Mouse (Mus musculus): ENCODE measurements around the gene Ehd1. TPM values are rescaled to one million over a fixed set of nuclear protein-coding genes. Genes with fewer than 3 reads are reported as not detected.
A peak's percentile ranks its signal among the peaks of the same experiment; 100 is the strongest.

Ehd1 gene
- polyA plus RNA-seq, 1 experiment from 2014 or later = 58.1 TPM

DNA sequence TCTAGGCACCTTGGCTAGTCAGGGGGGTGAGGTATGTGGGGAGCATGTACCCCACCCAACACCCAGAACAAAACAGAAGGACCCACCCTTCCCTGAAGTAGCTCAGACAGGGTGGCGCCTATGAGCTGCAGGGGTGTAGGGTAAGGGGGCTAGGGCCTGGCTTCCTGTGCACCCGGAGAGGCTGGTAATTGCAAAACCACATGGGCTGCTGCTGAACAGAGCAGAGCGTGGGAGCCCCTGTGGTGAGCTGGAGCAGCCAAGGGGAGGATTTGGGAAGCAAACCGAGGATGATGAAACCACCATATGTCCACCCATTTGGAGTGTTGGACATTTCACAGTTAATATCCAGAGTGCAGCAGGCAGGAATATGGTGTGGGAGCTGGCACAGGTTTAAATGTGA is 26.0 kb downstream of the Ehd1 start:
- DNase-seq (ENCODE audit: low spot score) (no peak), ATAC-seq (replicated peaks; ENCODE audit: insufficient number of reproducible peaks, low FRiP score, low TSS enrichment, low read depth) (no peak)
- H3K4me1 ChIP-seq (ENCODE audit: control insufficient read depth, insufficient read depth, low read length) = no peaks in the 10 kb centered on the region; the same call in 1 of the 2 replicates
- H3K27me3 ChIP-seq (ENCODE audit: control insufficient read depth, insufficient read depth, low read length) = no peaks in the 10 kb centered on the region
- H3K9me3 ChIP-seq (replicated peaks; ENCODE audit: control insufficient read depth, low read length) = no peaks in the 10 kb centered on the region
- peaks cover 7% of the 10 kb centered on the region for H3K36me3 ChIP-seq (replicated peaks; ENCODE audit: control insufficient read depth, insufficient read depth, low read depth, low read length)
- H3K4me3 ChIP-seq (ENCODE audit: low read depth, low read length) = no peak overlapping the region
- 50% methylated on average over 4 of the region's 4 CpGs for WGBS
- no peak overlapping the region for H3K4me2 ChIP-seq (ENCODE audit: low read depth, low read length)
- H3K9ac ChIP-seq (replicated peaks; ENCODE audit: low read length) = no peak overlapping the region
- no peak overlapping the region for H3K27ac ChIP-seq (replicated peaks; ENCODE audit: low read depth, low read length)

DNA sequence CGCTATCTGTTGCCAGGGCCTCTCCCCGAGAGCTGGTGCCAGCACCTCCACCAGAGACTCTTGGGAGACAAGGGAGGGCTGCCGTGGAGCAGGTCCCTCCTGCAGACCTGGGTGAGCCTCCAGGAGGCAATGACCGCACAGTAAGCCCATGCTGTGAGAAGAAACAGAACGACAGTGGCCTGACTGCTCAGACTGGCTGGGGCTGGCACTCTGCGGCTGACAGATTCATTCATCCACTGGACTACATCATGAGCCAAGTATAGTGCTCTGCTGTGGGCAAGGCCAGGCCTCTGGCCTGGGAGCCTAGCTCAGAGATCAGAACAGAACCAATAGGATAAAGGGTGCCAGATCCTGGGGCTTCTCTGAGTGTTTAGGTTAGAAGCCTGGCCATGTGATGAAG is 27.3 kb downstream of the Ehd1 start:
- H3K9ac ChIP-seq (replicated peaks; ENCODE audit: low read length) = no peak overlapping the region
- H3K27me3 ChIP-seq (ENCODE audit: control insufficient read depth, insufficient read depth, low read length) = no peaks in the 10 kb centered on the region
- no peak overlapping the region for H3K4me2 ChIP-seq (ENCODE audit: low read depth, low read length)
- DNase-seq (ENCODE audit: low spot score) = no peak
- 84% methylated on average over 6 of the region's 6 CpGs for WGBS
- no peak overlapping the region for H3K4me3 ChIP-seq (ENCODE audit: low read depth, low read length)
- H3K4me1 ChIP-seq (ENCODE audit: control insufficient read depth, insufficient read depth, low read length) = no peaks in the 10 kb centered on the region; the same call in 1 of the 2 replicates
- no peaks in the 10 kb centered on the region; the same call in none of the 2 replicates for H3K36me3 ChIP-seq (replicated peaks; ENCODE audit: control insufficient read depth, insufficient read depth, low read depth, low read length)
- no peak for ATAC-seq (replicated peaks; ENCODE audit: insufficient number of reproducible peaks, low FRiP score, low TSS enrichment, low read depth)
- no peaks in the 10 kb centered on the region for H3K9me3 ChIP-seq (replicated peaks; ENCODE audit: control insufficient read depth, low read length)
- no peak overlapping the region for H3K27ac ChIP-seq (replicated peaks; ENCODE audit: low read depth, low read length)

- no peaks in the 10 kb centered on the region; the same call in 1 of the 2 replicates for H3K36me3 ChIP-seq (replicated peaks; ENCODE audit: control insufficient read depth, insufficient read depth, low read depth, low read length)
- no peak overlapping the region for H3K4me3 ChIP-seq (ENCODE audit: low read depth, low read length)
- H3K27me3 ChIP-seq (ENCODE audit: control insufficient read depth, insufficient read depth, low read length) = no peaks in the 10 kb centered on the region
- no peaks in the 10 kb centered on the region for H3K9me3 ChIP-seq (replicated peaks; ENCODE audit: control insufficient read depth, low read length)
- H3K27ac ChIP-seq (replicated peaks; ENCODE audit: low read depth, low read length) = no peak overlapping the region
- DNase-seq (ENCODE audit: low spot score) = peak; percentile 91
- 19% methylated on average over 5 of the region's 5 CpGs for WGBS
- no peaks in the 10 kb centered on the region; the same call in 1 of the 2 replicates for H3K4me1 ChIP-seq (ENCODE audit: control insufficient read depth, insufficient read depth, low read length)
- no peak overlapping the region for H3K9ac ChIP-seq (replicated peaks; ENCODE audit: low read length)
- peak; percentile 70; the same call in 1 of the 2 replicates for ATAC-seq (replicated peaks; ENCODE audit: insufficient number of reproducible peaks, low FRiP score, low TSS enrichment, low read depth)
- no peak overlapping the region for H3K4me2 ChIP-seq (ENCODE audit: low read depth, low read length)
Observed at GRCm38 (mm10) chr19:6304787-6305516, 28.4 kb downstream of the Ehd1 start.

GRCm38 (mm10) chr19:6305517-6306115 is 29.1 kb downstream of the Ehd1 start:
- ATAC-seq (replicated peaks; ENCODE audit: insufficient number of reproducible peaks, low FRiP score, low TSS enrichment, low read depth) = no peak
- H3K36me3 ChIP-seq (replicated peaks; ENCODE audit: control insufficient read depth, insufficient read depth, low read depth, low read length) = no peaks in the 10 kb centered on the region
- no peaks in the 10 kb centered on the region; the same call in 1 of the 2 replicates for H3K4me1 ChIP-seq (ENCODE audit: control insufficient read depth, insufficient read depth, low read length)
- peak overlapping the region; percentile 73 for H3K4me3 ChIP-seq (ENCODE audit: low read depth, low read length)
- peak overlapping the region; percentile 81 for H3K4me2 ChIP-seq (ENCODE audit: low read depth, low read length)
- no peaks in the 10 kb centered on the region for H3K27me3 ChIP-seq (ENCODE audit: control insufficient read depth, insufficient read depth, low read length)
- H3K9me3 ChIP-seq (replicated peaks; ENCODE audit: control insufficient read depth, low read length) = no peaks in the 10 kb centered on the region
- peak overlapping the region; percentile 45 for H3K9ac ChIP-seq (replicated peaks; ENCODE audit: low read length)
- no peak overlapping the region for H3K27ac ChIP-seq (replicated peaks; ENCODE audit: low read depth, low read length)
- WGBS = 61% methylated on average over 8 of the region's 8 CpGs
- DNase-seq (ENCODE audit: low spot score) = no peak

DNA sequence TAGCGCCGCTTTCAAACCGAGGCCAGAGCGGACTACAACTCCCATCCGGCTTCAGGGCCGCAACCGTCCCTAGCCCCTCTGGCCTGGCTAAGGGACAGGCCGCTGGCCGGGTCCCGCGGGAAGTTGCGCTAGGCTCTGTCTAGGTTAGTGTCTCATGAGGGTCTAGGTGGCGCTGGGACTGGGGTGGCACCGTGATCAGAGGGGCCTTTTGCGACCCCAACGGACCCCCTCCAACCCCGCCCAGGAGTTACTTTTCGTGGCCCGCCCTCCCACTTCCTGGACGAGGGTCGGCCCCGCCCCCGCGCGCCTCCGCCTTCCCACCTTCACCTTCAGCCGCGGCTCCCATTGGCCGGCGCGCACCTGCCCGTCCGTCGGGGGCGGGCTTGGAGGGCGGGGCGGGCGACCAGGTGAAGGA is 29.6 kb downstream of the Ehd1 start, which contains the start of gene Cdc42bpg:
Cdc42bpg (plus strand) TSS at position 320 of the 415 bp plus-strand sequence.
- Histone ChIP-seq H3K9ac (replicated peaks; ENCODE audit: low read length) (peak within 1 kb of the TSS; percentile 45), H3K4me1 (ENCODE audit: control insufficient read depth, insufficient read depth, low read length) (no peaks in the 10 kb centered on the region; the same call in 1 of the 2 replicates), H3K36me3 (replicated peaks; ENCODE audit: control insufficient read depth, insufficient read depth, low read depth, low read length) (no peaks in the 10 kb centered on the region), H3K27ac (replicated peaks; ENCODE audit: low read depth, low read length) (no peak within 1 kb of the TSS), H3K27me3 (ENCODE audit: control insufficient read depth, insufficient read depth, low read length) (no peaks in the 10 kb centered on the region), H3K4me3 (ENCODE audit: low read depth, low read length) (peak within 1 kb of the TSS; percentile 73), H3K9me3 (replicated peaks; ENCODE audit: control insufficient read depth, low read length) (no peaks in the 10 kb centered on the region), H3K4me2 (ENCODE audit: low read depth, low read length) (peak within 1 kb of the TSS; percentile 81)
- ATAC-seq (replicated peaks; ENCODE audit: insufficient number of reproducible peaks, low FRiP score, low TSS enrichment, low read depth) (peak; percentile 58), DNase-seq (ENCODE audit: low spot score) (peak; percentile 88)
- 2% methylated on average over 31 of the region's 38 CpGs for WGBS

GRCm38 (mm10) chr19:6306586-6306985 is 30.1 kb downstream of the Ehd1 start:
- H3K4me2 ChIP-seq (ENCODE audit: low read depth, low read length) = peak overlapping the region; percentile 81
- no peaks in the 10 kb centered on the region for H3K36me3 ChIP-seq (replicated peaks; ENCODE audit: control insufficient read depth, insufficient read depth, low read depth, low read length)
- peak overlapping the region; percentile 45 for H3K9ac ChIP-seq (replicated peaks; ENCODE audit: low read length)
- peak overlapping the region; percentile 73 for H3K4me3 ChIP-seq (ENCODE audit: low read depth, low read length)
- H3K9me3 ChIP-seq (replicated peaks; ENCODE audit: control insufficient read depth, low read length) = no peaks in the 10 kb centered on the region
- no peaks in the 10 kb centered on the region; the same call in 1 of the 2 replicates for H3K4me1 ChIP-seq (ENCODE audit: control insufficient read depth, insufficient read depth, low read length)
- no peak overlapping the region for H3K27ac ChIP-seq (replicated peaks; ENCODE audit: low read depth, low read length)
- WGBS = under 1% methylated on average over 33 of the region's 34 CpGs
- no peaks in the 10 kb centered on the region for H3K27me3 ChIP-seq (ENCODE audit: control insufficient read depth, insufficient read depth, low read length)
- ATAC-seq (replicated peaks; ENCODE audit: insufficient number of reproducible peaks, low FRiP score, low TSS enrichment, low read depth) (peak; percentile 42), DNase-seq (ENCODE audit: low spot score) (peak; percentile 85)

DNA sequence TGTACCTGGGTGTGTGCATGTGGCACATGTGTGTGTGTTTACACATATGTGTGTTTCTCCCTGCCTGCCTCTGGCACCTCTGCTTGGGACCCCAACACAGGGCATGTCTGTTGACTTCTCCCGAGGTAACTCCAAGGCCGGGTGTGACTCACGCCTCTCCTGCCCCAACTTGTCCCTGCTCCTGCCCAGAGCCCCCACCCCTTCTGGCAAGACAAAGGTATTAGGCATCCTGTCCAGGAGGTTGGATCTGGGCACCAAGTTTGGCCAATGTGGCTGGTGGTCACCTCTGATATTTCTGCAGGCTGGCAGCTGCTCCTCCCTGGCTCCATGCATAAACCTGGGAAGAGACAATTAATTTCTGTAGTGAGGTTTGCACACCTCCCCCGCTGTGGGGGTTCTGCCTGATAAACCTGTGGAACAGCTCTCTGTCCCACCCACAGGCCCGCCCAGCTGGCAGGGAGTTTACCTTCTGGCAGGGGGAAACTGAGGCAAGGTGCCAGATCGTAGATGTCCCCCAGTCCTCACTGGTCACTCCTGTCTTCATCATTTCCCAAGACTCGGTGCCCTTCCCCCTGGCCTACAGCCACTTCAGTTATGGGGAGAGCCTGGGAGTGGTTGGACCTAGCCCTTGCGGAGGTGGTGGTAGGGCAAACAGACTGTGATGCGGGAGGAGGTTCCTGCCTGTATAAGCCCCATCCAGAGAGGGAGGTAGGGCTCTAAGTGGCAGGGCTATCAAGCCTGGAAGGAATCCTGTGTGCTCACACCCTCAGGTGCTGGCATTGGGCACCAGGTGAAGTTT is 31.4 kb downstream of the Ehd1 start:
- no peak for DNase-seq (ENCODE audit: low spot score)
- no peak overlapping the region for H3K9ac ChIP-seq (replicated peaks; ENCODE audit: low read length)

More for the DNA sequence above, 31.4 kb downstream of the Ehd1 start:
- Histone ChIP-seq H3K4me2 (ENCODE audit: low read depth, low read length) (no peak overlapping the region), H3K4me3 (ENCODE audit: low read depth, low read length) (no peak overlapping the region), H3K27me3 (ENCODE audit: control insufficient read depth, insufficient read depth, low read length) (no peaks in the 10 kb centered on the region), H3K9me3 (replicated peaks; ENCODE audit: control insufficient read depth, low read length) (no peaks in the 10 kb centered on the region), H3K36me3 (replicated peaks; ENCODE audit: control insufficient read depth, insufficient read depth, low read depth, low read length) (no peaks in the 10 kb centered on the region), H3K27ac (replicated peaks; ENCODE audit: low read depth, low read length) (no peak overlapping the region), H3K4me1 (ENCODE audit: control insufficient read depth, insufficient read depth, low read length) (no peaks in the 10 kb centered on the region; the same call in 1 of the 2 replicates)
- 80% methylated on average over 9 of the region's 9 CpGs for WGBS
- ATAC-seq (replicated peaks; ENCODE audit: insufficient number of reproducible peaks, low FRiP score, low TSS enrichment, low read depth) = no peak
